Mouse (Mus musculus): ENCODE results near the gene Usp11. TPM values are rescaled to one million over a fixed set of nuclear protein-coding genes. Genes with fewer than 3 reads are reported as not detected.

Usp11 gene
- 2.5 TPM for polyA plus RNA-seq (2015; fragmentation: Illumina TruSeq; extraction: RNeasy Lipid Tissue Mini Kit (QIAGEN cat#74804); ENCODE audit: insufficient read depth, low read depth, low replicate concordance)

GRCm38 (mm10) chrX:20703741-20704290 lies at the start of gene Usp11:
Gene Usp11, plus strand, starts transcription at chrX:20703906.

GRCm38 (mm10) chrX:20658026-20658652 lies 45.6 kb upstream of the Usp11 start, which contains the start of gene Uba1:
Gene Uba1, plus strand, starts transcription at chrX:20658326.

GRCm38 (mm10) chrX:20687519-20688067 lies 16.1 kb upstream of the Usp11 start, which contains the start of gene Cdk16:
Gene Cdk16, plus strand, starts transcription at chrX:20687954.

Other genes starting within 250 kb of the Usp11 start
- 0.52 TPM for gene Rgn, start 154.1 kb upstream of the Usp11 start, polyA plus RNA-seq (2015; fragmentation: Illumina TruSeq; extraction: RNeasy Lipid Tissue Mini Kit (QIAGEN cat#74804); ENCODE audit: insufficient read depth, low read depth, low replicate concordance)
- 13.7 TPM for gene Rbm10, start 86.4 kb upstream of the Usp11 start, polyA plus RNA-seq (2015; fragmentation: Illumina TruSeq; extraction: RNeasy Lipid Tissue Mini Kit (QIAGEN cat#74804); ENCODE audit: insufficient read depth, low read depth, low replicate concordance)
- gene Ndufb11, start 86.3 kb upstream of the Usp11 start, polyA plus RNA-seq (2015; fragmentation: Illumina TruSeq; extraction: RNeasy Lipid Tissue Mini Kit (QIAGEN cat#74804); ENCODE audit: insufficient read depth, low read depth, low replicate concordance), result 65.9 TPM
- gene Uba1, start 45.6 kb upstream of the Usp11 start, polyA plus RNA-seq (2015; fragmentation: Illumina TruSeq; extraction: RNeasy Lipid Tissue Mini Kit (QIAGEN cat#74804); ENCODE audit: insufficient read depth, low read depth, low replicate concordance), result 45.4 TPM
- 35.8 TPM for gene Cdk16, start 16.0 kb upstream of the Usp11 start, polyA plus RNA-seq (2015; fragmentation: Illumina TruSeq; extraction: RNeasy Lipid Tissue Mini Kit (QIAGEN cat#74804); ENCODE audit: insufficient read depth, low read depth, low replicate concordance)
- gene Araf, start 93.9 kb downstream of the Usp11 start, polyA plus RNA-seq (2015; fragmentation: Illumina TruSeq; extraction: RNeasy Lipid Tissue Mini Kit (QIAGEN cat#74804); ENCODE audit: insufficient read depth, low read depth, low replicate concordance), result 47.0 TPM
- gene Timp1, start 166.3 kb downstream of the Usp11 start, polyA plus RNA-seq (2015; fragmentation: Illumina TruSeq; extraction: RNeasy Lipid Tissue Mini Kit (QIAGEN cat#74804); ENCODE audit: insufficient read depth, low read depth, low replicate concordance), result 1.4 TPM
- gene Syn1, start 217.1 kb downstream of the Usp11 start, polyA plus RNA-seq (2015; fragmentation: Illumina TruSeq; extraction: RNeasy Lipid Tissue Mini Kit (QIAGEN cat#74804); ENCODE audit: insufficient read depth, low read depth, low replicate concordance), result 1.3 TPM
- 13.7 TPM for gene Cfp, start 227.6 kb downstream of the Usp11 start, polyA plus RNA-seq (2015; fragmentation: Illumina TruSeq; extraction: RNeasy Lipid Tissue Mini Kit (QIAGEN cat#74804); ENCODE audit: insufficient read depth, low read depth, low replicate concordance)
- 2.1 TPM for gene Elk1, start 246.7 kb downstream of the Usp11 start, polyA plus RNA-seq (2015; fragmentation: Illumina TruSeq; extraction: RNeasy Lipid Tissue Mini Kit (QIAGEN cat#74804); ENCODE audit: insufficient read depth, low read depth, low replicate concordance)

All from pancreas, adult 10 weeks (tissue).